Mouse (Mus musculus) neural tube, embryonic 10.5 days (tissue): ENCODE results near the gene Alpk1.

Source experiments
- DNase-seq: peaks from one replicate; pipeline ENCODE4 v3.0.0-alpha.2; 2017; ENCODE audit warnings: low spot score; ENCODE audit errors: extremely low spot score

The Alpk1 gene

GRCm38 (mm10) chr3:127630190-127630589 lies 150.1 kb downstream of the Alpk1 start:
- DNase-seq = peak; percentile 48

- DNase-seq = peak; percentile 74
Measured at GRCm38 (mm10) chr3:127628311-127629184, 151.8 kb downstream of the Alpk1 start.

GRCm38 (mm10) chr3:127627956-127628310 lies 152.4 kb downstream of the Alpk1 start:
- DNase-seq = no peak

GRCm38 (mm10) chr3:127627151-127627955 lies 153.0 kb downstream of the Alpk1 start:
- DNase-seq = peak; percentile 72

GRCm38 (mm10) chr3:127626524-127626923 lies 153.8 kb downstream of the Alpk1 start:
- DNase-seq = no peak

- peak; percentile 68 for DNase-seq
Measured at GRCm38 (mm10) chr3:127625701-127626399, 154.5 kb downstream of the Alpk1 start.

- DNase-seq = peak; percentile 88
Measured at GRCm38 (mm10) chr3:127625296-127625695, 155.0 kb downstream of the Alpk1 start.
